Mouse (Mus musculus): Measurements from ENCODE around the gene Map4k3.

Map4k3 gene

DNA sequence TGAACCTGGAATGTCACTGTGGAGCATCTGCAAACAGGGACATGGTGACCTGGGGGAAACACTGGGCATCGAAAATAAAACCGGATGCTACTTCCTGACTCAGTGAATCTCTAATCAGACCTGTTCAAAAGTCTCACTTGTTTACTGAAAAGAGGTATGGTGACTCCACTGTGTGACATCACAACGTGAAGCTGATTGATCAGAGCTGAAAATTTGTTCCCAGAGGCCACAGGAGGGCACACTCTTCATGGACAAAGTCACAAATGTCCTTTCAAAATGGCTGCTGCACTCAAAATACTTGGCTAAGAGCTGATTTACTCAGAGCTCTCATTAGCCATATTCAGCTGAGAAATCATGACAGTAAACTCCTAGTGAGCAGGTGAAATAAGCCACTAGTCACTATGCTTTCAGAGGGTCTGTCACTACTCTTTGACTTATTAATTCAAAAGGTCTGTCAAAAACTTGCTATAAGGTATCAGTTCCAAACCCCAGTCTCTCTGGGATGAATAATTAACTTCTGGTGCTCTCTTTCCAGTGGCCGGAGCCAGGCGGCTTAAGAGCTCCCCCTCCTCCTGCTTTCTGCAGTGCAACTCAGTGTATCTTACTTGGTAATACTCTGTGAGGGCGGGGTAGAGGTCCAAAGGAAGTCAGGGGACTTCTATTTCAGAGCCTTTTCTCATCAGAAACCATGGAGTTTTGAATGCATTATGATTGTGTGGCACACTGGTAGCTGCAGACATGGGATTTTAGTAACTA, 44.3 kb downstream of the Map4k3 start:
- DNase-seq (ENCODE audit: low spot score in 2 of 2): no peak

- no peak for DNase-seq (ENCODE audit: low spot score in 2 of 2)
Measured at GRCm38 (mm10) chr17:80683041-80683440, 45.2 kb downstream of the Map4k3 start.

GRCm38 (mm10) chr17:80678190-80678589, 50.1 kb downstream of the Map4k3 start:
- no peak for DNase-seq (ENCODE audit: low spot score in 2 of 2)

DNA sequence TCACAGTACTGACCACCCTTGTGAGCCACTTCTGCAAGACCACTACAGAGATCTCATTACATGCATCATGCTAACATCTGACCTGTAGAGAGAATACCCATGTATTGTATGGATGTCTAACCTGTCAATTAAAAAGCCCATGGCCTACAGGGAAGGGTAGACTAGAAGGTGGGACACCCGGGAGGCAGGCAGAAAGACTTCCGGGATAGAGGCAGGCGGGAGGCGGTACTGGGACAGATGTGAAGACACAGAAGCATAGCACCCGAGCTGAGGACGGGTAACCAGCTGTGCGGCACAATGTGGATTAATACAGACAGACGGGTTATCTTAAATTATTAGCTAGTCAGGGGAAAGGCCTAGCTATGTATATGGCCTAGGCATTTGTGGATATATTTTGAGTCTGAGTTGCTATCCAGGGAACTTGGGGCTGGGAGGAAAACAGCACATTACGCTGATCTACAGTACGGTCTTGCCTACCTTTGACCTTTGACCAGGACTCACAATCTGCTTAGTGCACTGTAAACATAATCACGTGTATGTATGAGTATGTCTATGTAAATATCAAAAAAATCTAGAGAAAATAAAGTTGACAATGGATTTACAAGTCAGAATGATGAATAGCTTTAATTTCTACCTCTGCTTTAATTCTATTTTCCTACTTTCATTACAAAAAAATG, 51.3 kb downstream of the Map4k3 start:
- no peak for DNase-seq (ENCODE audit: low spot score in 2 of 2)

DNA sequence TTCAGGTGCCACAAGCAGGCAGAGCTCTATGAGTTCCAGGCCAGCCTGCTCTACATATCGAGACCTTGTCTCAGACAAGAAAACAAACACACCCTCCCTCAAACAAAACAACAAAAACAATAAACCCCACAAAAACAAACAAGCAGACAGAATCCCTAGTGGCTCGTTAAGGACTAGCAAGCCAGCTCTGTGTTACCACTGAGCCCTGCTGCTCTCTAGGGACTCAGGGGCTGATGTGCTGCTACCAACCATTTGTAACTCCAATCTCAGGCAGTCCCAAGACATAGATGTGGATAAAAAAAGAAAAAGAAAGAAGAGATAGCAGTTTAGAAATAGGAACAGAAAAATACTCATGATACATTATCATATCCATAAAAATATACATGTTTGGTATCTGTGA, 52.1 kb downstream of the Map4k3 start:
- no peak for DNase-seq (ENCODE audit: low spot score in 2 of 2)

GRCm38 (mm10) chr17:80670395-80670794, 57.9 kb downstream of the Map4k3 start:
- DNase-seq (ENCODE audit: low spot score in 2 of 2): no peak

DNA sequence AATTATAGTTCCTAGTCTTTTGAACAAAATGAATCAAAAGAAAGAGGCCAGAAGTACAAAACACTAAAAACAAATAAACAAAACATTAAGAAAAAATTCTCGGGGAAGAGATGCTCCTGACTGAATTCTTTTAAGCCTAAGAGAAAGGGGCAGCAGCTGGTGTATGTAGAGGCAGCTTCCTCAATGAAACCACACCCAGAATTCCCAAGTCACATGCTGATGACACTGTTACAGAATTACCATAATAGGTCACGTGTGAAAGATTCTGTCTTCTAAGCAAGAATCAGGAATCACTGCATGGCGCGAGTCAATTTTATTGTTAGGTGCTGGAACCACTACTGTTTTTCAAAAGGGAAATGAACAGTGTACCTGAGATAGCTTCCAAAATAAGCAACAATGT, 64.7 kb downstream of the Map4k3 start:
- DNase-seq (ENCODE audit: low spot score in 2 of 2): no peak

DNA sequence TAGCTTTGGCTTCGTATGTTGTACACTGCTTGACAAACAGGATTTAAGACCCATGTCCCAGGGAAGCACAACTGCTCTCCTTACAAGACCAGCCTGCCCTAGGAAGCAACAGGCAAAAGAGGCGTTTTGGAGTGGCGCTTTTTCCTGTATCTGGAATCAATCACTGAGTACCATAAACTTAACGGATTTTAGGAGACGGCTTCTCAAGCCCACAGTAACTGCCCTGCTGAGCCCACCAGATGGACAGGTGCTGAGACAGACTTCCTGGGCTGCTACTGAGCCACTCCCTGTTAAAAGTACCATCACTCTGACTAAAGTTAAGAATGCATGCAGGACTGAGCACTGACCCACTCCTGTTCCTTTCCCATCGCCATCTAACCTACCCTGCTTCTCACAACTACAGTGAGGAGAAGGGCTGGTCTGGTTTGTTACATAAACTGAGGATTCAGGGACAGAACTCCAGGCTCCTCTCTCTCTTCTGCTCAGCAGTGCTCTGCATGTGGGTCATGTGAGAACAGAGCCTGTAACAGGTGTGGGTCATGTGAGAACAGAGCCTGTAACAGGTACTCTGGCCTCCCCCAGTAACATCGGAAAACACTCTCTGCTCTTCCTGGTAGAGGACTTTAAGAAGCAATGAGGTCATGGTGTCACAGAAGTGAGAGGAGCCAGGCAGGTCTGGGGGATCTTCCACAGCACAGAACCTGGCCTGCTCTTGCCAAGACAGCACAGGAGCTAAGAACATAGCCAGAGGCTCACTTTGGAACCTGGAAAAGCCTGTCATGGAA, 65.3 kb downstream of the Map4k3 start:
- no peak for DNase-seq (ENCODE audit: low spot score in 2 of 2)

GRCm38 (mm10) chr17:80661896-80662295, 66.4 kb downstream of the Map4k3 start:
- DNase-seq (ENCODE audit: low spot score in 2 of 2): no peak

GRCm38 (mm10) chr17:80660707-80661380, 67.4 kb downstream of the Map4k3 start:
- DNase-seq (ENCODE audit: low spot score in 2 of 2): no peak

- no peak for DNase-seq (ENCODE audit: low spot score in 2 of 2)
Measured at GRCm38 (mm10) chr17:80660234-80660633, 68.1 kb downstream of the Map4k3 start.

GRCm38 (mm10) chr17:80659821-80660220, 68.5 kb downstream of the Map4k3 start:
- no peak for DNase-seq (ENCODE audit: low spot score in 2 of 2)

- no peak for DNase-seq (ENCODE audit: low spot score in 2 of 2)
Measured at GRCm38 (mm10) chr17:80654323-80654722, 74.0 kb downstream of the Map4k3 start.

DNA sequence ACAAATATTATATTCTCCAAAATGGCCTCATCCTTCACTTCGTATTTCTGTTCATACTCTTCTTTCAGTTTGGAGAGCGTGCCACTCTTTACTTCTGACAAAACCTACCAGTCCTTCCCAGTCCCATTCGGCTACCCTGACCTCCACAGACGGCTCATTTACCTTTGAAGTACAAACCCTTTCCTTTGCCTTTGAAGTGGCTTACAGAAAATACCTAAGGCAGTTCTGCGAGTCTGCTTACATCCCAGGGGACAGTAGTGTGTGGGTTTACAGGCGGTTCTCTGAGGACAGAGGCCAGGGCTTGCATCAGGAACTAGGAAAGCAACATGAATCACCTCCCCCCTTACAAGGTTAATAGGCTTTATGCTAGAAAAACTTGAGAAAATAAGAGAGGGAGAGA, 75.5 kb downstream of the Map4k3 start:
- DNase-seq (ENCODE audit: low spot score in 2 of 2): no peak

- DNase-seq (ENCODE audit: low spot score in 2 of 2): no peak
Measured at GRCm38 (mm10) chr17:80646843-80647242, 81.4 kb downstream of the Map4k3 start.

- DNase-seq (ENCODE audit: low spot score in 2 of 2): no peak
Measured at GRCm38 (mm10) chr17:80646131-80646530, 82.2 kb downstream of the Map4k3 start.

DNA sequence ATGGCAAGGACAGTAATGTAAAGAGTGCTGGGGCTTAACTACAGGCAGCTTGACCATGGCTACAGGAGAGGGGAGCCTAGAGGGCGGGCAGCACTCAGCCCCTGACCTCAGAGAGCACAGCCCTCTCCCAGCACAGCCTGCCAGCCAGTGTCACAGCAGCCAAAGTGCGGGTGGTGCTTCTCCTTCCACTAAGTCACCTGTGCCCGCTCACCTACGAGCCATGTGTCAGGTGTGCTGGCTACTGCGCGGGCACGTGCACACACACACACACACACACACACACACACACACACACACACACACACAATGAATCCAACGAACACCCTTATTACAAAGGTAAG, 82.6 kb downstream of the Map4k3 start:
- DNase-seq (ENCODE audit: low spot score in 2 of 2): no peak

DNA sequence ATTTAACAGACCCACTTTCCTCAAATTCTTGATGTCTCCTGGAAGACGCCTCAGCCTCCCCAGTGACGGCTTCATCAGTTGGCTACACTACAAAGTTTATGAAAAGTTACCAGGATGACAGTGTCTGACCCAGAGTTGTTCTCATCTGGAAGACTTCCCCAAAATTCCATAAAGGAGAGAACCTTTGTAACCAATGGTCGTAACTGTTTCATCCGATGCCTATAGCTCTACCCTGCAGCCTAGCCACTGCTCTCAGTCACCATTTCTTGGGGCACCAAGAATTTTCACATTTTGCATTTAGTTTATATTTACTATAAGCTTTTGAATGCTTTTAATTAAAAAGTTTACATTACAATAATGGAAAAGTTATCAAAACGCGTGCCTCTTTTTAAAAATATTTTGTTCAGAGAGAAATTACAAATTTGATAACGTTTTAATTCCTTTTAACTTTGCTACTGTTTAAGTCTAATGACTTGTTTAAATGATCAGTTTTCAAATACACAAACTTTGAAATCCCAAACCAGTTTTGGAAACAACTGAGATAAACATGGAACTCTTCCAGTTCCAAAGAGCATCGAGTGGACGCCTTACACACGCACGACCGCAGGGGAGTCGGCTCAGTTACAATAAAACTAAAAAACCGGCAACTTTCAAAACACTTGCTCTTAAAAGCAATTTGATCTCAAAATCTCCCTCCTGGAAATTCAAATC, 83.1 kb downstream of the Map4k3 start:
- DNase-seq (ENCODE audit: low spot score in 2 of 2): no peak

DNA sequence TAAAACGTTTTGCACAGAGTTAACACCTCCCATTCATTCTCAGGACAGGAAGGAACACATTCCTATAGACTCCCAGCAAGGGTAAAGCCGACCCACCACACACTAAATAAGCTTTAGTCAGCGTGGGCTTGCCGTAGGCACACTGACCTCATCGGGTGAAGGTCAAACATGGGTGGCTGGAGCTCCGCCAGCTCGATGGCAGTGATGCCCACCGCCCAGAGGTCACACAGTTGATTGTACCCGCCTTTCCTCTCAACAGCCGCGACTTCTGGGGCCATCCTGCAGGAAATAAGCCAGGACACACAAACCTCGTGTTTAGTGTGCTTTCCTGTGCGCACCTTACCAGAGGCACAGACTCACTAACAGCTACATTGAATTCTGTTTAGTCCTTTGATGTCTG, 83.7 kb downstream of the Map4k3 start:
- no peak for DNase-seq (ENCODE audit: low spot score in 2 of 2)

- DNase-seq (ENCODE audit: low spot score in 2 of 2): no peak
Measured at GRCm38 (mm10) chr17:80638121-80638520, 90.2 kb downstream of the Map4k3 start.

DNA sequence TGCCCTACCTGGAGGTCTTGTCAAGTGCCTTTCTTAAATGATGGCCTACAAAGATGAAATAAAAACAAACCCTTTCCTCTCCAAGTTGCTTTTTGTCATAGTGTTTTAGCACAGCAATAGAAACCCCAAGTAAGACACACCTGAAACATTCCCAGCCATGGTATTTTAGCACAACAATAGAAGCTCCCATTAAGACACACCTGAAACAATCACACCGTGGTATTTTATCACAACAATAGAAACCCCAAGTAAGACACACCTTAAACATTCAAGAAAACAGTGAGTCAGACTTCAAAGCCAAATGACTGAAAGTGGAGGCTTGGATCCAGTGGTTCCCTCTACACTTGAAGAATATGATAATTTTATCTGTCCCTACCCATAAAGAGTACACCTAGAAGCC, 92.5 kb downstream of the Map4k3 start:
- DNase-seq (ENCODE audit: low spot score in 2 of 2): no peak

DNA sequence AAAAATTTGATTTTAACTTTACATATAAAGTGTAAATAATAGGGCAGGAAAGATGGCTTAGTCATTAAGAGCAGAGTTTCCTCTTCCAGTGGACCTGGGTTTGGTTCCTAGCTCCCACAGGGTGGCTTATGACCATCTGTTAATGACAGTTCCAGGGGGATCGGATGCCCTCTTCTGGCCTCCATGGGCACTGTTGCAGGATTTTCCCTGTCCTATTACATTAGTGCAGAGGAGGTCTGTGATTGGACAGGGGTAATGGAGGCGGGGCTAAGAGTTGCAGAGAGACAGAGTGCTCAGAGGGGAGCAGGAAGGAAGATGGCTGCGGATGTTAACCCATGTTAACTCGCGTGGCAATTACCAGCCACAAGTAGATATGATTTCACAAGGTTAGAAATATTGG, 95.4 kb downstream of the Map4k3 start:
- DNase-seq (ENCODE audit: low spot score in 2 of 2): no peak
